Mouse (Mus musculus) megakaryocyte, embryonic 14.5 days (primary cell): ENCODE results near the gene Snap25. TPM values are rescaled to one million over a fixed set of nuclear protein-coding genes. Genes with fewer than 3 reads are reported as not detected.

Source experiments
- H3K27me3 ChIP-seq: replicated peaks from 2 replicates; pipeline ENCODE3; 2012; ENCODE audit warnings: inconsistent platforms
- H3K36me3 ChIP-seq: replicated peaks from 2 replicates; pipeline ENCODE3; 2012; ENCODE audit warnings: low read length, inconsistent platforms, mixed read lengths
- H3K4me1 ChIP-seq: 2 replicates; pipeline ENCODE4 v1.6.1; 2012; ENCODE audit warnings: inconsistent platforms
- H3K4me3 ChIP-seq: replicated peaks from 2 replicates; pipeline ENCODE3; 2012; ENCODE audit warnings: moderate library complexity, mild to moderate bottlenecking, inconsistent platforms
- H3K9me3 ChIP-seq: 2 replicates; pipeline ENCODE4 v1.6.1; 2012; ENCODE audit warnings: inconsistent platforms
- FLI1 ChIP-seq: IDR thresholded peaks from 2 replicates; pipeline ENCODE4 v1.6.1; 2012; ENCODE audit warnings: low read length, inconsistent platforms, mixed read lengths
- GATA1 ChIP-seq: IDR thresholded peaks from 3 replicates; pipeline ENCODE4 v1.6.1; 2012; ENCODE audit warnings: mixed read lengths, low read length, inconsistent platforms, borderline replicate concordance
- polyA plus RNA-seq: library from polyadenylated mRNA; stranded (reverse); fragments of >175 nt; gene quantifications from 2 replicates; pipeline ENCODE4 v1.2.3, GENCODE M21; 2012; ENCODE audit warnings: low replicate concordance; ENCODE audit not compliant: insufficient read depth

Snap25 gene
- 0.12 TPM in 1 of 2 replicates, not detected in the other for polyA plus RNA-seq

GRCm38 (mm10) chr2:136713299-136713758 is at the start of gene Snap25:
Gene Snap25 (plus strand): TSS chr2:136713453.
- Histone ChIP-seq H3K36me3 (no peaks in the 10 kb centered on the region), H3K4me3 (no peak within 1 kb of the TSS), H3K4me1 (peaks cover 6% of the 10 kb centered on the region; the same call in 1 of the 2 replicates), H3K9me3 (no peaks in the 10 kb centered on the region), H3K27me3 (peaks cover 16% of the 10 kb centered on the region)
- TF ChIP-seq GATA1, result no peak
- no peak for TF ChIP-seq FLI1

GRCm38 (mm10) chr2:136666951-136667350 is 46.3 kb upstream of the Snap25 start:
- H3K4me1 ChIP-seq, result no peaks in the 10 kb centered on the region
- no peak overlapping the region for H3K4me3 ChIP-seq
- H3K9me3 ChIP-seq, result no peaks in the 10 kb centered on the region
- TF ChIP-seq GATA1, result no peak
- no peak for TF ChIP-seq FLI1
- no peaks in the 10 kb centered on the region for H3K27me3 ChIP-seq
- H3K36me3 ChIP-seq, result no peaks in the 10 kb centered on the region

GRCm38 (mm10) chr2:136669183-136669582 is 44.1 kb upstream of the Snap25 start:
- H3K4me1 ChIP-seq, result no peaks in the 10 kb centered on the region
- no peaks in the 10 kb centered on the region for H3K27me3 ChIP-seq
- H3K9me3 ChIP-seq, result no peaks in the 10 kb centered on the region
- H3K36me3 ChIP-seq, result no peaks in the 10 kb centered on the region
- H3K4me3 ChIP-seq, result no peak overlapping the region
- TF ChIP-seq FLI1 (no peak), GATA1 (no peak)

GRCm38 (mm10) chr2:136669665-136670064 is 43.6 kb upstream of the Snap25 start:
- Histone ChIP-seq H3K9me3 (no peaks in the 10 kb centered on the region), H3K4me3 (no peak overlapping the region), H3K4me1 (no peaks in the 10 kb centered on the region), H3K36me3 (no peaks in the 10 kb centered on the region), H3K27me3 (no peaks in the 10 kb centered on the region)
- no peak for TF ChIP-seq FLI1
- no peak for TF ChIP-seq GATA1

- H3K36me3 ChIP-seq, result no peaks in the 10 kb centered on the region
- no peaks in the 10 kb centered on the region for H3K27me3 ChIP-seq
- no peaks in the 10 kb centered on the region for H3K9me3 ChIP-seq
- H3K4me1 ChIP-seq, result no peaks in the 10 kb centered on the region
- H3K4me3 ChIP-seq, result no peak overlapping the region
- TF ChIP-seq GATA1 (no peak), FLI1 (no peak)
Observed at GRCm38 (mm10) chr2:136670539-136671271, 42.5 kb upstream of the Snap25 start.

- H3K4me1 ChIP-seq, result peaks cover 10% of the 10 kb centered on the region
- H3K9me3 ChIP-seq, result no peaks in the 10 kb centered on the region
- H3K4me3 ChIP-seq, result no peak overlapping the region
- H3K27me3 ChIP-seq, result peaks cover 12% of the 10 kb centered on the region
- H3K36me3 ChIP-seq, result no peaks in the 10 kb centered on the region
- TF ChIP-seq GATA1 (no peak), FLI1 (no peak)
Observed at GRCm38 (mm10) chr2:136674077-136674757, 39.0 kb upstream of the Snap25 start.

- Histone ChIP-seq H3K36me3 (no peaks in the 10 kb centered on the region), H3K4me1 (peaks cover 19% of the 10 kb centered on the region), H3K9me3 (no peaks in the 10 kb centered on the region), H3K4me3 (no peak overlapping the region), H3K27me3 (peaks cover 27% of the 10 kb centered on the region)
- TF ChIP-seq FLI1 (no peak), GATA1 (no peak)
Observed at GRCm38 (mm10) chr2:136676196-136676595, 37.1 kb upstream of the Snap25 start.

GRCm38 (mm10) chr2:136676918-136677445 is 36.3 kb upstream of the Snap25 start:
- H3K27me3 ChIP-seq, result peaks cover 27% of the 10 kb centered on the region
- peaks cover 19% of the 10 kb centered on the region for H3K4me1 ChIP-seq
- H3K9me3 ChIP-seq, result no peaks in the 10 kb centered on the region
- H3K4me3 ChIP-seq, result no peak overlapping the region
- TF ChIP-seq GATA1 (no peak), FLI1 (no peak)
- H3K36me3 ChIP-seq, result no peaks in the 10 kb centered on the region

- Histone ChIP-seq H3K4me3 (peak overlapping the region; percentile 92), H3K4me1 (peaks cover 19% of the 10 kb centered on the region), H3K36me3 (no peaks in the 10 kb centered on the region), H3K9me3 (peaks cover 13% of the 10 kb centered on the region), H3K27me3 (peaks cover 27% of the 10 kb centered on the region)
- TF ChIP-seq GATA1 (no peak), FLI1 (no peak)
Observed at GRCm38 (mm10) chr2:136678321-136679161, 34.7 kb upstream of the Snap25 start.
